Mouse (Mus musculus) cortical plate, adult 2 months (tissue): ENCODE data around the gene Krtap9-5.

Experiments
- CTCF ChIP-seq: fragments of 200-500 bp; IDR thresholded peaks from 2 replicates; pipeline ENCODE4 v1.5.1; 2011; ENCODE audit warnings: mild to moderate bottlenecking, control low read depth, low read length; ENCODE audit not compliant: insufficient read depth; ENCODE audit errors: extremely low read depth
- POLR2A ChIP-seq: fragments of 200-500 bp; IDR thresholded peaks from 2 replicates; pipeline ENCODE4 v1.6.1; 2011; ENCODE audit warnings: mild to moderate bottlenecking, low read length, control low read depth; ENCODE audit not compliant: insufficient read depth; ENCODE audit errors: extremely low read depth

GRCm38 (mm10) chr11:99978953-99979352 lies 30.7 kb downstream of the Krtap9-5 start, which contains the start of gene Krtap29-1:
- no peak for TF ChIP-seq CTCF
- no peak for TF ChIP-seq POLR2A
